Mouse (Mus musculus): ENCODE results near the gene Gm20918. TPM values are rescaled to one million over a fixed set of nuclear protein-coding genes. Genes with fewer than 3 reads are reported as not detected.
"Not testable (repeated sequence)": the region's sequence is repeated elsewhere in the genome, so short reads cannot be mapped to it uniquely, and the experiment has no call there.

Gm20918 gene
- polyA plus RNA-seq (2014; fragmentation: Nextera tagmentation; extraction: Ambion mirVana) = not detected in 2 replicates

DNA sequence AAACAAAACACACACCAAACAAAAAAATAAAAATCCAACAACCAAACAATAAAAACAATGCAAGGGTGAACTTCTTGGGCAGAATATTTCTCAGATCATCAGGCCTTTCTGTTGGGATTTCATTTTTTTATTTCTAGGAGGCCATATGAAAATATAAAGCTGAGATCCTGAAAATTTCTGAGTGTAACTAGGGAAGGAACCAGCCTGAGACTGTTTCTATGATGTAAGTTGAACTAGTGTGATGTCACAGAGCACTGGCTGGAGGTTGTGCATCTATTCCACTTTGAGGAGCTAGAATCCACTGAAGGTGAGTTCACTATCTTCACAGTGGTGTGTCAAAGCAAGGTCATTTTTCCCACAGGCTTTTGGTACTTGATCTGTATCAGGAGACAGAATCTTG lies at the start of gene Gm20918:
TSS of gene Gm20918 (plus strand) at position 301 of the 400 bp plus-strand sequence.
- H3K27me3 ChIP-seq (replicated peaks; ENCODE audit: control insufficient read depth, insufficient read depth, low read length); DNase-seq (ENCODE audit: low spot score); H3K4me1 ChIP-seq (replicated peaks; ENCODE audit: control insufficient read depth, insufficient read depth, low read length); H3K4me2 ChIP-seq; H3K36me3 ChIP-seq (ENCODE audit: control insufficient read depth, insufficient read depth, low read length); H3K9me3 ChIP-seq (ENCODE audit: control insufficient read depth, low read length); H3K27ac ChIP-seq (ENCODE audit: low read depth, low read length); H3K4me3 ChIP-seq (ENCODE audit: low read depth, low read length); ATAC-seq (replicated peaks; ENCODE audit: low FRiP score); H3K9ac ChIP-seq (ENCODE audit: low read depth, low read length): not testable (repeated sequence)

Other genes starting within 250 kb of the Gm20918 start
- gene Gm21820, start 205.5 kb downstream of the Gm20918 start, polyA plus RNA-seq (2014; fragmentation: Nextera tagmentation; extraction: Ambion mirVana) = not detected in 2 replicates

Measured in liver, embryonic 11.5 days (tissue).